Mouse (Mus musculus): ENCODE results near the gene Oas3. TPM values are rescaled to one million over a fixed set of nuclear protein-coding genes. Genes with fewer than 3 reads are reported as not detected.

Oas3 gene
- polyA plus RNA-seq, 1 experiment from 2014 or later = 0.22 TPM

DNA sequence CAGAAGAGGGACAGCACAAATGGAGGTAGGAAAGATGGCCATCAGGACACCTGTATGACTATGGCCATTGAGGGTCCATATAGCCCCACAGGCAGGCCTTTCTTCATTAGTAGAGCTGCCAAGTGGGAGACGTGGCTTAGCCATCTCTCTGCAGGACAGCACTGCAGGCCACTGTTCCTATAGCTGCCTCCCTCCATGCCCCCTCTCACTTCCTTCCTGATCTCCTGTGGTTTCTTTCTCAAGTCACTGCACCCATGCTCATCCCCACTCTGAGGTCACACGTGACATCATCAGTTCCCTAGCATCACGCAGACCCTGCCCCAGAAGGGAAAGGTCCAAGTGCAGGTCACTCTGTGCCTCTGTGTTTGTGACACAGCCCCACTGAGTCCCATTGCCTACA, 9.6 kb upstream of the Oas3 start:
- Histone ChIP-seq H3K27ac (replicated peaks) (no peak overlapping the region), H3K4me3 (no peak overlapping the region), H3K9me3 (no peaks in the 10 kb centered on the region), H3K27me3 (no peaks in the 10 kb centered on the region), H3K4me1 (no peaks in the 10 kb centered on the region), H3K9ac (replicated peaks) (no peak overlapping the region), H3K36me3 (no peaks in the 10 kb centered on the region), H3K4me2 (replicated peaks) (no peak overlapping the region)
- no peak for ATAC-seq (replicated peaks)
- WGBS = 78% methylated on average over 3 of the region's 3 CpGs

GRCm38 (mm10) chr5:120782446-120782845, 5.0 kb upstream of the Oas3 start:
- Histone ChIP-seq H3K27me3 (no peaks in the 10 kb centered on the region), H3K4me3 (no peak overlapping the region), H3K36me3 (no peaks in the 10 kb centered on the region), H3K4me2 (replicated peaks) (no peak overlapping the region), H3K4me1 (no peaks in the 10 kb centered on the region), H3K27ac (replicated peaks) (no peak overlapping the region), H3K9ac (replicated peaks) (no peak overlapping the region), H3K9me3 (no peaks in the 10 kb centered on the region)
- no peak for ATAC-seq (replicated peaks)
- WGBS = 68% methylated on average over 2 of the region's 2 CpGs

GRCm38 (mm10) chr5:120781646-120782045, 4.2 kb upstream of the Oas3 start:
- 78% methylated on average over 1 of the region's 1 CpGs for WGBS
- no peak overlapping the region for H3K27ac ChIP-seq (replicated peaks)
- H3K9ac ChIP-seq (replicated peaks) = no peak overlapping the region

DNA sequence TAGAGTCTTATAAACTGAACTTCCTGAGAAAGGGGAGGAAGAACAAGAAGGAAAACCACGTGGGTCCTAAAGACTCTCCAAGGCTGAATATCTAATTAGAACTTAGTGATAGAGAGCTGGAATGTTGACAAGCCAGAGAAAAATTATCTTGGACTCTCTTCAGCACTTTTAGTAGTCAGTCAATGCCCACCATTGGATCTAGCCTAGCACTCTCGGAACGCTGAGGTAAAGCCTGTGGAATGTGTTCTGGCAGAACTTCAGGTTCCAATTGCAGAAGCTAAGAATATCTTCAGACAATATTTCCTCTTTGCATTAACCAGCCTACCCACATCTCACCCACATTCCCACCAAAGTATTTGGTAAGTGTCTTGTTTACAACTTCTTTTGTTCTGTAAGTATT, 2.5 kb upstream of the Oas3 start:
- H3K36me3 ChIP-seq = no peaks in the 10 kb centered on the region
- no peak overlapping the region for H3K4me3 ChIP-seq
- no peaks in the 10 kb centered on the region for H3K4me1 ChIP-seq
- H3K4me2 ChIP-seq (replicated peaks) = no peak overlapping the region
- ATAC-seq (replicated peaks) = no peak
- 56% methylated on average over 3 of the region's 3 CpGs for WGBS
- H3K27me3 ChIP-seq = no peaks in the 10 kb centered on the region
- H3K9ac ChIP-seq (replicated peaks) = no peak overlapping the region
- no peaks in the 10 kb centered on the region for H3K9me3 ChIP-seq
- no peak overlapping the region for H3K27ac ChIP-seq (replicated peaks)

More at GRCm38 (mm10) chr5:120781646-120782045, 4.2 kb upstream of the Oas3 start:
- Histone ChIP-seq H3K4me1 (no peaks in the 10 kb centered on the region), H3K9me3 (no peaks in the 10 kb centered on the region), H3K4me2 (replicated peaks) (no peak overlapping the region), H3K4me3 (no peak overlapping the region), H3K27me3 (no peaks in the 10 kb centered on the region), H3K36me3 (no peaks in the 10 kb centered on the region)
- ATAC-seq (replicated peaks) = no peak

DNA sequence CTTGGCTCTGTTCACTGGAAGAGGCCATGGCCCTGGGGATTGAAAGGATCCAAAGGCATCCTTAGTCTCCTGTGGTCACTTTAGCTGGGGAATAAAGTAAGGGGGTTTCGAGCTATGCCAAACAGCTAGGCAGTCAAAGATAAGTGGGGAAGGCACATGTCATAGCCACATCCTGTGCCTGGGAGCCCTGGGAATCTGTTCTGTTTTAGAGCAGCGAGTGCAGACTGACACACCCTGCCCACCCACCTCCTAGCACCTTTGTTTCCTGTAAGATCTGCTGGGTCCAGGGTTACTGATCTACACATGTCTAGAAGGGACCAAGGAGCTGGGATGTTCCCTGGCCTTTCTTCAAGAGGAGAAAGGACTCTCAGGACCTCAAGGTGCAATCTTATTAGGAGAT, 1.5 kb upstream of the Oas3 start:
- H3K9ac ChIP-seq (replicated peaks) = no peak overlapping the region
- H3K27me3 ChIP-seq = no peaks in the 10 kb centered on the region
- ATAC-seq (replicated peaks) = no peak
- no peak overlapping the region for H3K4me2 ChIP-seq (replicated peaks)
- no peak overlapping the region for H3K4me3 ChIP-seq
- no peak overlapping the region for H3K27ac ChIP-seq (replicated peaks)
- no peaks in the 10 kb centered on the region for H3K36me3 ChIP-seq
- no peaks in the 10 kb centered on the region for H3K4me1 ChIP-seq
- no peaks in the 10 kb centered on the region for H3K9me3 ChIP-seq
- 72% methylated on average over 2 of the region's 2 CpGs for WGBS

- H3K27ac ChIP-seq (replicated peaks) = no peak overlapping the region
- H3K36me3 ChIP-seq = no peaks in the 10 kb centered on the region
- WGBS = 80% methylated on average over 5 of the region's 5 CpGs
- no peaks in the 10 kb centered on the region for H3K4me1 ChIP-seq
- H3K4me2 ChIP-seq (replicated peaks) = no peak overlapping the region
- H3K27me3 ChIP-seq = no peaks in the 10 kb centered on the region
- no peak overlapping the region for H3K9ac ChIP-seq (replicated peaks)
- no peaks in the 10 kb centered on the region for H3K9me3 ChIP-seq
- H3K4me3 ChIP-seq = no peak overlapping the region
- ATAC-seq (replicated peaks) = no peak
Measured at GRCm38 (mm10) chr5:120776801-120777200, 660 bp downstream of the Oas3 start.

GRCm38 (mm10) chr5:120775287-120775985, 2.0 kb downstream of the Oas3 start:
- no peaks in the 10 kb centered on the region for H3K27me3 ChIP-seq
- no peak overlapping the region for H3K27ac ChIP-seq (replicated peaks)
- H3K9me3 ChIP-seq = no peaks in the 10 kb centered on the region
- H3K36me3 ChIP-seq = no peaks in the 10 kb centered on the region
- H3K4me3 ChIP-seq = no peak overlapping the region
- H3K4me1 ChIP-seq = no peaks in the 10 kb centered on the region
- no peak overlapping the region for H3K9ac ChIP-seq (replicated peaks)
- ATAC-seq (replicated peaks) = no peak
- no peak overlapping the region for H3K4me2 ChIP-seq (replicated peaks)
- WGBS = 84% methylated on average over 14 of the region's 14 CpGs

DNA sequence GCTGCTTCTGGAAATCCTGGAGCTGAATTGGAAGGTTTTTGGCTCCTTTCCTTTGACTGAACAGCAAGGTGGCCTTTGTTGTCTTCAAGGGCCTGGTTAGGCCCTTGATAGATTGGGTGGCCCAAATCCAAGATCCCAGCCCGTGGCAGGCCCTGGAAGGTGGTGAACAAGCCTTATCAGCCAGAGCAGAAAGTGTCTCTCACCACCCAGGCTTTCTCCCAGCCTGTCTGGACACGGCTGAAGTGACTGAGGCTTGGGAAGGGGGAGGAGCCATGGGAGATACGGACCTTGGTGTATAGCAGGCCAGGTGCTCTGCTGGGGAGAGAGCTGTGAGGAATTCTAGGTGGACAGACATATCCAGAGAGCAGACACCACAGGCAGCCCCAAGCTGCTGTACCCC, 8.1 kb downstream of the Oas3 start:
- H3K27ac ChIP-seq (replicated peaks) = no peak overlapping the region
- ATAC-seq (replicated peaks) = no peak

GRCm38 (mm10) chr5:120765010-120765409, 12.5 kb downstream of the Oas3 start:
- no peaks in the 10 kb centered on the region for H3K27me3 ChIP-seq
- WGBS = 76% methylated on average over 8 of the region's 8 CpGs
- H3K4me2 ChIP-seq (replicated peaks) = no peak overlapping the region
- ATAC-seq (replicated peaks) = no peak
- H3K9ac ChIP-seq (replicated peaks) = no peak overlapping the region
- no peaks in the 10 kb centered on the region for H3K36me3 ChIP-seq
- no peaks in the 10 kb centered on the region for H3K4me1 ChIP-seq
- no peak overlapping the region for H3K4me3 ChIP-seq
- no peaks in the 10 kb centered on the region for H3K9me3 ChIP-seq
- H3K27ac ChIP-seq (replicated peaks) = no peak overlapping the region

More for the DNA sequence above, 8.1 kb downstream of the Oas3 start:
- WGBS = 74% methylated on average over 3 of the region's 3 CpGs
- H3K4me1 ChIP-seq = no peaks in the 10 kb centered on the region
- no peak overlapping the region for H3K9ac ChIP-seq (replicated peaks)
- H3K9me3 ChIP-seq = no peaks in the 10 kb centered on the region
- no peaks in the 10 kb centered on the region for H3K36me3 ChIP-seq
- no peaks in the 10 kb centered on the region for H3K27me3 ChIP-seq
- H3K4me2 ChIP-seq (replicated peaks) = no peak overlapping the region
- H3K4me3 ChIP-seq = no peak overlapping the region

DNA sequence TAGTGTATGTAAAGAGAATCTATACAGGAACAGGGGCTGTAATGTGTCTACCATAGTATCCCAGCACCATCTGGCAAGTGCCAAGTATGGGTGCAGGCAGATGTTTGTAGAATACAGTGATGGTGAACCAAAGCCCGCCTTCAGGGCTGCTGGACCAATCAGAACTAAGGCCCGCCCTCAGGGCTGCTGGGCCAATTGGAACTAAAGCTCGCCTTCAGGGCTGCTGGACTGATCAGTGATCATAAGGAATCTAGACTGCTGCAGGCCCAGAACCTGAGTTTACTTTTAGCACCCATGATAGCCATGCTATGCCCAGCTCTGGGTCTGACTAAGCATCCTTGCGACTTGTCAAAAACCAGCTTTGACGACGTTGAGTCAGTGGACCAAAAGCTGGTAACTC, 15.6 kb downstream of the Oas3 start:
- Histone ChIP-seq H3K36me3 (no peaks in the 10 kb centered on the region), H3K9ac (replicated peaks) (no peak overlapping the region), H3K27ac (replicated peaks) (no peak overlapping the region), H3K4me3 (no peak overlapping the region), H3K9me3 (no peaks in the 10 kb centered on the region), H3K4me1 (no peaks in the 10 kb centered on the region), H3K27me3 (no peaks in the 10 kb centered on the region), H3K4me2 (replicated peaks) (no peak overlapping the region)
- WGBS = 26% methylated on average over 6 of the region's 6 CpGs
- 0 out of 2 replicates have a peak, but pooled peaks have one; percentile 35 for ATAC-seq (replicated peaks)

GRCm38 (mm10) chr5:120754215-120754614, 23.2 kb downstream of the Oas3 start:
- ATAC-seq (replicated peaks) = no peak
- H3K4me2 ChIP-seq (replicated peaks) = no peak overlapping the region
- H3K27me3 ChIP-seq = no peaks in the 10 kb centered on the region
- no peak overlapping the region for H3K27ac ChIP-seq (replicated peaks)
- no peaks in the 10 kb centered on the region for H3K36me3 ChIP-seq
- 95% methylated on average over 4 of the region's 4 CpGs for WGBS
- no peaks in the 10 kb centered on the region for H3K9me3 ChIP-seq
- H3K9ac ChIP-seq (replicated peaks) = no peak overlapping the region
- H3K4me3 ChIP-seq = no peak overlapping the region
- no peaks in the 10 kb centered on the region for H3K4me1 ChIP-seq

GRCm38 (mm10) chr5:120752786-120753185, 24.7 kb downstream of the Oas3 start:
- ATAC-seq (replicated peaks) = no peak
- Histone ChIP-seq H3K27me3 (no peaks in the 10 kb centered on the region), H3K4me1 (no peaks in the 10 kb centered on the region), H3K9me3 (no peaks in the 10 kb centered on the region), H3K4me3 (no peak overlapping the region), H3K36me3 (no peaks in the 10 kb centered on the region), H3K9ac (replicated peaks) (no peak overlapping the region), H3K4me2 (replicated peaks) (no peak overlapping the region), H3K27ac (replicated peaks) (no peak overlapping the region)
- WGBS = 86% methylated on average over 3 of the region's 3 CpGs

GRCm38 (mm10) chr5:120751206-120751605, 26.3 kb downstream of the Oas3 start:
- 66% methylated on average over 3 of the region's 3 CpGs for WGBS

More at GRCm38 (mm10) chr5:120751206-120751605, 26.3 kb downstream of the Oas3 start:
- no peak overlapping the region for H3K9ac ChIP-seq (replicated peaks)
- H3K4me1 ChIP-seq = no peaks in the 10 kb centered on the region
- H3K27ac ChIP-seq (replicated peaks) = no peak overlapping the region
- ATAC-seq (replicated peaks) = no peak
- no peaks in the 10 kb centered on the region for H3K9me3 ChIP-seq
- H3K4me3 ChIP-seq = no peak overlapping the region
- no peaks in the 10 kb centered on the region for H3K36me3 ChIP-seq
- H3K4me2 ChIP-seq (replicated peaks) = no peak overlapping the region
- no peaks in the 10 kb centered on the region for H3K27me3 ChIP-seq

Data from forebrain, embryonic 15.5 days (tissue).